Mouse (Mus musculus): ENCODE measurements around the gene Aldh3b1.

The Aldh3b1 gene

GRCm38 (mm10) chr19:3875045-3875444, 54.6 kb downstream of the Aldh3b1 start:
- no peak for DNase-seq

- peak; percentile 55 for DNase-seq
These were observed 57.2 kb downstream of the Aldh3b1 start for GRCm38 (mm10) chr19:3872373-3872772.

GRCm38 (mm10) chr19:3871468-3871867, 58.1 kb downstream of the Aldh3b1 start:
- DNase-seq: no peak

- DNase-seq: no peak
These were observed 61.3 kb downstream of the Aldh3b1 start for GRCm38 (mm10) chr19:3868290-3868689.

- DNase-seq: no peak
These were observed 64.6 kb downstream of the Aldh3b1 start for GRCm38 (mm10) chr19:3864960-3865359.
